Mouse (Mus musculus) forebrain, embryonic 13.5 days (tissue): Measurements from ENCODE around the gene Gm20388. TPM values are rescaled to one million over a fixed set of nuclear protein-coding genes. Genes with fewer than 3 reads are reported as not detected.
A peak's percentile ranks its signal among the peaks of the same experiment; 100 is the strongest.

Experiments used
- ATAC-seq: fragments of 200-750 bp; cut with Nextera tagmentation; 2 replicates; pipeline ENCODE4 v1.8.0; 2017
- H3K27ac ChIP-seq: fragments of 300-500 bp; sonication (generic); 2 replicates; pipeline ENCODE4 v1.5.1; 2015; ENCODE audit warnings: inconsistent platforms, mild to moderate bottlenecking, moderate library complexity
- H3K27me3 ChIP-seq: fragments of 300-500 bp; sonication (generic); 2 replicates; pipeline ENCODE4 v1.6.1; 2015; ENCODE audit warnings: mild to moderate bottlenecking, inconsistent platforms
- H3K36me3 ChIP-seq: fragments of 300-500 bp; sonication (generic); 2 replicates; pipeline ENCODE4 v1.6.1; 2015; ENCODE audit warnings: mild to moderate bottlenecking, inconsistent platforms; ENCODE audit not compliant: poor library complexity, severe bottlenecking
- H3K4me1 ChIP-seq: fragments of 300-500 bp; sonication (generic); 2 replicates; pipeline ENCODE4 v1.6.1; 2015; ENCODE audit warnings: inconsistent platforms
- H3K4me2 ChIP-seq: fragments of 300-500 bp; sonication (generic); 2 replicates; pipeline ENCODE4 v1.6.1; 2015; ENCODE audit warnings: inconsistent platforms, mild to moderate bottlenecking, moderate library complexity
- H3K4me3 ChIP-seq: fragments of 300-500 bp; sonication (generic); 2 replicates; pipeline ENCODE4 v1.5.1; 2015; ENCODE audit warnings: mild to moderate bottlenecking, inconsistent platforms
- H3K9ac ChIP-seq: fragments of 300-500 bp; sonication (generic); 2 replicates; pipeline ENCODE4 v1.6.1; 2015; ENCODE audit warnings: mild to moderate bottlenecking, inconsistent platforms
- H3K9me3 ChIP-seq: fragments of 300-500 bp; sonication (generic); replicated peaks from 2 replicates; pipeline ENCODE4 v1.6.1; 2016; ENCODE audit warnings: inconsistent platforms
- WGBS: fragments of 180-500 bp; shearing (Covaris S2); methylation state at CpG from one replicate; pipeline ENCODE4 v1.1.7; 2015; 5-methylcytosine and 5-hydroxymethylcytosine counted together
- polyA plus RNA-seq: library from polyadenylated mRNA; unstranded; fragments of >200 nt; fragmentation: Nextera tagmentation; extraction: Ambion mirVana; gene quantifications from 2 replicates; pipeline ENCODE4 v1.2.1, GENCODE M21; 2015

Gm20388 gene
- polyA plus RNA-seq, 1 experiment from 2014 or later = 5.6 TPM

GRCm38 (mm10) chr8:123317781-123318466 lies 3407.3 kb downstream of the Gm20388 start:
- peak overlapping the region; percentile 75 for H3K9ac ChIP-seq
- no peak overlapping the region for H3K27ac ChIP-seq
- no peaks in the 10 kb centered on the region for H3K36me3 ChIP-seq
- 7% methylated on average over 18 of the region's 21 CpGs for WGBS
- H3K27me3 ChIP-seq = no peaks in the 10 kb centered on the region
- no peak for ATAC-seq
- H3K9me3 ChIP-seq = no peaks in the 10 kb centered on the region
- peaks cover 16% of the 10 kb centered on the region for H3K4me1 ChIP-seq
- H3K4me2 ChIP-seq = peak overlapping the region; percentile 83
- peak overlapping the region; percentile 60 for H3K4me3 ChIP-seq

- H3K9me3 ChIP-seq = no peaks in the 10 kb centered on the region
- H3K27ac ChIP-seq = no peak within 1 kb of the TSS
- ATAC-seq = peak; percentile 99
- H3K4me1 ChIP-seq = peaks cover 16% of the 10 kb centered on the region
- H3K36me3 ChIP-seq = no peaks in the 10 kb centered on the region
- H3K27me3 ChIP-seq = no peaks in the 10 kb centered on the region
- peak within 1 kb of the TSS; percentile 83 for H3K4me2 ChIP-seq
- peak within 1 kb of the TSS; percentile 60 for H3K4me3 ChIP-seq
- H3K9ac ChIP-seq = peak within 1 kb of the TSS; percentile 75
- WGBS = under 1% methylated on average over 23 of the region's 24 CpGs
Measured at GRCm38 (mm10) chr8:123318467-123318911, 3407.8 kb downstream of the Gm20388 start, which contains the start of gene Fanca. Gene Fanca, minus strand, starts transcription at chr8:123318576.

- Histone ChIP-seq H3K27ac (no peak overlapping the region), H3K9me3 (no peaks in the 10 kb centered on the region), H3K4me3 (no peak overlapping the region), H3K9ac (no peak overlapping the region), H3K27me3 (no peaks in the 10 kb centered on the region), H3K4me2 (no peak overlapping the region), H3K4me1 (peaks cover 16% of the 10 kb centered on the region), H3K36me3 (no peaks in the 10 kb centered on the region)
- 41% methylated on average over 7 of the region's 7 CpGs for WGBS
- 0 out of 2 replicates have a peak, but pooled peaks have one; percentile 4 for ATAC-seq
Measured at GRCm38 (mm10) chr8:123319522-123320164, 3409.0 kb downstream of the Gm20388 start.

- no peak overlapping the region for H3K4me2 ChIP-seq
- ATAC-seq = no peak
- H3K4me1 ChIP-seq = peaks cover 10% of the 10 kb centered on the region
- no peak overlapping the region for H3K4me3 ChIP-seq
- H3K9me3 ChIP-seq = no peaks in the 10 kb centered on the region
- H3K36me3 ChIP-seq = no peaks in the 10 kb centered on the region
- H3K27ac ChIP-seq = no peak overlapping the region
- H3K9ac ChIP-seq = no peak overlapping the region
- H3K27me3 ChIP-seq = no peaks in the 10 kb centered on the region
- WGBS = 94% methylated on average over 2 of the region's 2 CpGs
Measured at GRCm38 (mm10) chr8:123328552-123328951, 3417.9 kb downstream of the Gm20388 start.

- no peaks in the 10 kb centered on the region for H3K36me3 ChIP-seq
- H3K27ac ChIP-seq = no peak overlapping the region
- no peak overlapping the region for H3K9ac ChIP-seq
- 94% methylated on average over 4 of the region's 4 CpGs for WGBS
- H3K27me3 ChIP-seq = no peaks in the 10 kb centered on the region
- H3K4me2 ChIP-seq = no peak overlapping the region
- no peak for ATAC-seq
- H3K4me1 ChIP-seq = peaks cover 18% of the 10 kb centered on the region
- H3K4me3 ChIP-seq = no peak overlapping the region
- H3K9me3 ChIP-seq = no peaks in the 10 kb centered on the region
Measured at GRCm38 (mm10) chr8:123329350-123329749, 3418.7 kb downstream of the Gm20388 start.

- H3K4me1 ChIP-seq = peaks cover 24% of the 10 kb centered on the region
- H3K27me3 ChIP-seq = no peaks in the 10 kb centered on the region
- WGBS = 72% methylated on average over 5 of the region's 5 CpGs
- H3K27ac ChIP-seq = no peak overlapping the region
- no peak overlapping the region for H3K4me3 ChIP-seq
- no peaks in the 10 kb centered on the region for H3K36me3 ChIP-seq
- H3K9ac ChIP-seq = no peak overlapping the region
- H3K4me2 ChIP-seq = no peak overlapping the region
- H3K9me3 ChIP-seq = no peaks in the 10 kb centered on the region
- ATAC-seq = no peak
Measured at GRCm38 (mm10) chr8:123329961-123330360, 3419.3 kb downstream of the Gm20388 start.

GRCm38 (mm10) chr8:123330701-123331100 lies 3420.1 kb downstream of the Gm20388 start:
- Histone ChIP-seq H3K4me2 (no peak overlapping the region), H3K9me3 (no peaks in the 10 kb centered on the region), H3K4me1 (peaks cover 24% of the 10 kb centered on the region), H3K27ac (no peak overlapping the region), H3K9ac (no peak overlapping the region), H3K36me3 (no peaks in the 10 kb centered on the region), H3K27me3 (no peaks in the 10 kb centered on the region), H3K4me3 (no peak overlapping the region)
- no peak for ATAC-seq
- WGBS = 85% methylated on average over 6 of the region's 6 CpGs

GRCm38 (mm10) chr8:123331301-123331700 lies 3420.7 kb downstream of the Gm20388 start:
- no peak overlapping the region for H3K4me3 ChIP-seq
- no peaks in the 10 kb centered on the region for H3K27me3 ChIP-seq
- WGBS = 85% methylated on average over 2 of the region's 2 CpGs
- H3K36me3 ChIP-seq = no peaks in the 10 kb centered on the region
- no peak overlapping the region for H3K9ac ChIP-seq
- no peaks in the 10 kb centered on the region for H3K9me3 ChIP-seq
- no peak for ATAC-seq
- 0 out of 2 replicates have a peak overlapping the region, but pooled peaks have one; percentile 17 for H3K27ac ChIP-seq
- peak overlapping the region; percentile 85 for H3K4me2 ChIP-seq
- H3K4me1 ChIP-seq = peaks cover 24% of the 10 kb centered on the region

- Histone ChIP-seq H3K9ac (peak overlapping the region; percentile 93), H3K4me2 (peak overlapping the region; percentile 85), H3K36me3 (no peaks in the 10 kb centered on the region), H3K27ac (peak overlapping the region; percentile 89), H3K4me3 (peak overlapping the region; percentile 84), H3K4me1 (peaks cover 24% of the 10 kb centered on the region), H3K27me3 (no peaks in the 10 kb centered on the region), H3K9me3 (no peaks in the 10 kb centered on the region)
- ATAC-seq = no peak; the same call in 1 of the 2 replicates
- WGBS = 38% methylated on average over 8 of the region's 8 CpGs
Measured at GRCm38 (mm10) chr8:123331810-123332209, 3421.2 kb downstream of the Gm20388 start.

GRCm38 (mm10) chr8:123332262-123333090 lies 3421.8 kb downstream of the Gm20388 start, which contains the start of gene Spire2:
Gene Spire2, plus strand, starts transcription at chr8:123332713.
- no peaks in the 10 kb centered on the region for H3K27me3 ChIP-seq
- 1% methylated on average over 61 of the region's 85 CpGs for WGBS

GRCm38 (mm10) chr8:123333091-123333587 lies 3422.5 kb downstream of the Gm20388 start:
- H3K9me3 ChIP-seq = no peaks in the 10 kb centered on the region
- H3K4me1 ChIP-seq = peaks cover 24% of the 10 kb centered on the region
- H3K27me3 ChIP-seq = no peaks in the 10 kb centered on the region
- peak overlapping the region; percentile 85 for H3K4me2 ChIP-seq
- peak overlapping the region; percentile 93 for H3K9ac ChIP-seq
- no peaks in the 10 kb centered on the region for H3K36me3 ChIP-seq
- ATAC-seq = peak; percentile 43
- H3K4me3 ChIP-seq = peak overlapping the region; percentile 84
- H3K27ac ChIP-seq = peak overlapping the region; percentile 89
- WGBS = 1% methylated on average over 20 of the region's 21 CpGs

More at GRCm38 (mm10) chr8:123332262-123333090, 3421.8 kb downstream of the Gm20388 start, which contains the start of gene Spire2:
- Histone ChIP-seq H3K4me3 (peak within 1 kb of the TSS; percentile 84), H3K9ac (peak within 1 kb of the TSS; percentile 93), H3K9me3 (no peaks in the 10 kb centered on the region), H3K4me2 (peak within 1 kb of the TSS; percentile 85), H3K36me3 (no peaks in the 10 kb centered on the region), H3K4me1 (peaks cover 24% of the 10 kb centered on the region), H3K27ac (peak within 1 kb of the TSS; percentile 89)
- peak; percentile 86 for ATAC-seq
